Mouse (Mus musculus) G1E (cell line): ENCODE results near the gene Rccd1.

Experiments used
- CTCF ChIP-seq: IDR thresholded peaks from 2 replicates; pipeline ENCODE4 v1.5.1; 2012; ENCODE audit warnings: low read depth, low read length, inconsistent platforms, mixed read lengths
- GATA1 ChIP-seq: IDR thresholded peaks from 2 replicates; pipeline ENCODE4 v1.6.1; 2012; ENCODE audit warnings: borderline replicate concordance, low read length, inconsistent platforms, mixed read lengths
- GATA2 ChIP-seq: IDR thresholded peaks from 2 replicates; pipeline ENCODE4 v1.6.1; 2012; ENCODE audit warnings: low read depth, low read length, inconsistent platforms, borderline replicate concordance
- POLR2AphosphoS5 ChIP-seq: IDR thresholded peaks from 2 replicates; pipeline ENCODE4 v1.6.1; 2012; ENCODE audit warnings: low read depth, low read length, inconsistent platforms; ENCODE audit not compliant: insufficient replicate concordance
- TAL1 ChIP-seq: conservative IDR thresholded peaks from 2 replicates; pipeline ENCODE4 v1.6.1; 2012; ENCODE audit warnings: low read depth, low read length, inconsistent platforms, mixed read lengths

DNA sequence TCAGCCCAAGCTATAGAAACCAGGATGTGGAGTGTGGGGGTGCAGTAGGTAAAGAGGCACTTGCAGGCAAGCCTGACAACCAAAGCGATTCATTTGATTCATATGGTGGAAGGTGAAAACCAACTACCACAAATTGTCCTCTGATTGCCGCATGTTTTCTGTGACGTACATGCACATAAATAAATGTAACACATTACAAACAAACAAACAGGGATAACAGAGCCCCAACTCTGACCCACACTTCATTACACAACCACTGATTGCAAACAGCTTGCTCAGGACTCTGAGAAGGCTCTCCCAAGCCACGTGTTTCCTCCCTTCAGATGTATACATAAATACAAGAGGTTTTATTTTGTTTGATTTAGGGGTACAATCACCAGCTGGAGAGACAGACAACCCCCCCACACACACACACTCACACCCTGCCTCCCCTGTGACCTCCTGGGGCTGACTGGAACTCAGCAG is 45.7 kb upstream of the Rccd1 start:
- TF ChIP-seq CTCF (no peak), GATA2 (no peak), GATA1 (no peak), POLR2AphosphoS5 (no peak), TAL1 (no peak)
